Mouse (Mus musculus) heart, postnatal 36 days (tissue): ENCODE measurements around the gene Ctdsp1. TPM values are rescaled to one million over a fixed set of nuclear protein-coding genes. Genes with fewer than 3 reads are reported as not detected.

Experiments used
- DNase-seq, 2 experiments: peaks; one replicate each; pipeline ENCODE4 v3.0.0; 2021 to 2022
- intact Hi-C: fragments of 180-260 bp; cut with DNase I; formaldehyde crosslinking; loops from one replicate; pipeline ENCODE4 v1.15.1; 2025
- total RNA-seq, 2 experiments: library from RNA; stranded (reverse); gene quantifications; 2 replicates each; pipeline ENCODE4 v1.2.3; 2021

Ctdsp1 gene
- total RNA-seq, 2 experiments from 2014 or later = 127 to 133 TPM

GRCm38 (mm10) chr1:74393697-74394096 is 2.4 kb downstream of the Ctdsp1 start:
- DNase-seq = no peak
- intact Hi-C loops = loop anchor here (10.0 kb wide), 2 partner anchors 191 to 479 kb away; partner anchors contain the start of genes Bcs1l and Zfp142

DNA sequence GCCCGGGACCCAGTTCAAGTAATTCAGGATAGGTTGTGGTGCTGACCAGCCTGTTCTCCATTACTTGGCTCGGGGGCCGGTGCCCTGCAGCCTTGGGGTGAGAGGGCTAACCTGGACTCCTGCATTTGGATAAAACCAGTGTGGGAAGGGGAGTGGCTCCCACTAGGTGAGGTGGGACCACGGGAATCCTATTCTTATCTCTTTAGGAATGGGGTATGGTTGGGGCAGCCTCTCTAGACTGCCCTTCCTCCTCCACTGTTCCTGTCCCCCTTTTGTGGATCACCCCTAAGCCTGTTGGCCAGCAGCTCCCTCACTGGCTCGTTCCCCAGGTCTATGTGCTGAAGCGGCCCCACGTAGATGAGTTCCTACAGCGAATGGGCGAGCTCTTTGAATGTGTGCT is 3.0 kb downstream of the Ctdsp1 start:
- no peak for DNase-seq
- intact Hi-C loops = loop anchor here (10.0 kb wide), 2 partner anchors 190 to 480 kb away; partner anchors contain the start of genes Bcs1l and Zfp142

DNA sequence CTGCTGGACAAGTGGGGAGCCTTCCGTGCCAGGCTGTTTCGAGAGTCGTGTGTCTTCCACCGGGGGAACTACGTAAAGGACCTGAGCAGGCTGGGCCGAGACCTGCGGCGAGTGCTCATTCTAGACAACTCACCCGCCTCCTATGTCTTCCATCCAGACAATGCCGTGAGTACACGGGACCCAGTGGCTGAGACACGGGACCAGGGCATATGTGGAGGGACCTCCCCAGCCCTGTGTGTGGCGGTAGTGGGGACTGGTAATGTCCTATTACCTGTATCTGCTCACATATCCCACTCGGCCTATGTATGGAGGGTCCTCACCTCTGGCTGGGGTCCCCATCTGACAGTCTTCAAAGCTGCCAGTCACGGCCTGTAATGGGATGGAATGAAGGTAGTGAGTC is 3.5 kb downstream of the Ctdsp1 start:
- intact Hi-C loops = loop anchor here (10.0 kb wide), 2 partner anchors 190 to 480 kb away; partner anchors contain the start of genes Bcs1l and Zfp142

DNA sequence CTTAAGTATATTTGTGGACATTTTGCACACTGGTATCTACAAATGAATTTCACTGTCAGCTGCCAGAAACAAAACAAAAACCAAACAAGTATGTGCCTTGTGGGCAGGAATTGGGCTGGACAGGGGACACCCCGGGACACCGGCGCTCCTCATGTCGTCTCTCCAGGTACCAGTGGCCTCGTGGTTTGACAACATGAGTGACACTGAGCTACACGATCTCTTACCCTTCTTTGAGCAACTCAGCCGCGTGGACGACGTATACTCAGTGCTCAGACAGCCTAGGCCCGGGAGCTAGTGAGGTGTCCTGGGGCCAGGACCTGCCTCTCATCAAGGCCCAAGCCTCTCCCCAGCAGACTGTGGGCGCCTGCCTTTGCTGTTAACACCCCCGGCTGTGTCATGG is 4.0 kb downstream of the Ctdsp1 start:
- DNase-seq = no peak
- intact Hi-C loops = loop anchor here (10.0 kb wide), 2 partner anchors 190 to 480 kb away; partner anchors contain the start of genes Bcs1l and Zfp142

More for the DNA sequence above, 3.5 kb downstream of the Ctdsp1 start:
- DNase-seq = no peak

DNA sequence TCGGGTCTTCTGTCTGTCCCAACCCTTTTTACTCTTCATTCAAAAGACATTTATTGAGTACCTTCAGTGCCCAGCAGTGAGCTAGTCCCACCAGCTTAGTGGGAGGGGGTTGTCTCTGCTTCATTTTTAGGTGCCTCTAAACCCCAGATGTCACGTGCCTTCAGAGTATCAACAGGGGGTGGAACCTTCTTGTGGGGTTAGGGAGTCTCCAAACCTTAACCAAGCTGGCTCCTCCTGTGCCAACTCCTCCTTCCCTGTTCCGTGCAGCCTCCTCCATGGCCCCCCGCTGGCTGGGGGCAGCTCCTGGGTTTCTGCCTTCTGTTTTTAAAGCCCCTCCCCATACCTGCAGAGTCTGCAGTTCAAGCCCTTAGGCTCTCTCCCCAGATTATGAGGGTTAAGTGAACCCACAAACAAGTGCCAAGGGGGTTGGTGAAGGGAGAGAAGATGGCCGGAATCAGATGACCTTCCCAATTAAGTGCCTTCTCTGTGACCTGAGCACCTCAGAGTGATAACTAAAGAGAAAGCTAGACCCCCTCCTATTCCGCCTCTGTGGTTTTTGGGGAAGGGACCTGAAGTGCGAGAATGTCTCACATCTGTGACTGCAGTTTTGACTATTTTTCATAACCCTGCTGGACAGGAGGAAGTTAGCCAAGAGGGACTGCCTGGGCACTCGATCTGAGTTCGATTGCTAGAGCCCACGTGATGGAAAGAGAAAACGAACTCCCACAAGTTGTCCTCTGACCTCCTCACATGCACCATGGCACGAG is 5.3 kb downstream of the Ctdsp1 start:
- intact Hi-C loops = loop anchor here (10.0 kb wide), 2 partner anchors 188 to 482 kb away; partner anchors contain the start of genes Bcs1l and Zfp142
- peak in 1 of 2 experiments; percentile 60 for DNase-seq

GRCm38 (mm10) chr1:74397268-74397918 is 6.1 kb downstream of the Ctdsp1 start:
- intact Hi-C loops = loop anchor here (10.0 kb wide), 2 partner anchors 187 to 483 kb away; partner anchors contain the start of genes Bcs1l and Zfp142
- peak; percentile 99 for DNase-seq

GRCm38 (mm10) chr1:74397919-74398451 is 6.7 kb downstream of the Ctdsp1 start:
- peak; percentile 72 to 76 for DNase-seq
- intact Hi-C loops = loop anchor here (2.0 to 10.0 kb wide), 3 partner anchors 55 to 483 kb away; partner anchors contain the start of genes Bcs1l and Zfp142

DNA sequence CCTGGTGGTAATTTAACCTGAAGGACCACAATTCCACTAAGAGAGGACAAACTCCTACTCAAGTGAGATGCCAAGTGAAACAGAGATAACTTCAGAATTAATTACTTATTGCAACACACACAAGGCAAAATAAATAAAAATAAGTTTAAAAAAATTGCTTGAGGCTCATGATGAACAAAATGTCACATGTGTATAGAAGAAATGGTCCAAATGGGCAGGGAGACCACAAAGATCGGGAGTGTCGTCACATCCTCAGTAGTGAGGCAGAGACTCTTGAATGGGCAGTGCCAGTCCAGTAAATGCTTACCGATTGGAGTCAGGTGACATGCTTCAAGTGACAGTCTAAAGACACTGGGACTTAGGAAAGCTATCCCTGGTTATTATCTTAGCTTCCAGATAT is 9.2 kb downstream of the Ctdsp1 start:
- DNase-seq = no peak
- intact Hi-C loops = no loop called here

DNA sequence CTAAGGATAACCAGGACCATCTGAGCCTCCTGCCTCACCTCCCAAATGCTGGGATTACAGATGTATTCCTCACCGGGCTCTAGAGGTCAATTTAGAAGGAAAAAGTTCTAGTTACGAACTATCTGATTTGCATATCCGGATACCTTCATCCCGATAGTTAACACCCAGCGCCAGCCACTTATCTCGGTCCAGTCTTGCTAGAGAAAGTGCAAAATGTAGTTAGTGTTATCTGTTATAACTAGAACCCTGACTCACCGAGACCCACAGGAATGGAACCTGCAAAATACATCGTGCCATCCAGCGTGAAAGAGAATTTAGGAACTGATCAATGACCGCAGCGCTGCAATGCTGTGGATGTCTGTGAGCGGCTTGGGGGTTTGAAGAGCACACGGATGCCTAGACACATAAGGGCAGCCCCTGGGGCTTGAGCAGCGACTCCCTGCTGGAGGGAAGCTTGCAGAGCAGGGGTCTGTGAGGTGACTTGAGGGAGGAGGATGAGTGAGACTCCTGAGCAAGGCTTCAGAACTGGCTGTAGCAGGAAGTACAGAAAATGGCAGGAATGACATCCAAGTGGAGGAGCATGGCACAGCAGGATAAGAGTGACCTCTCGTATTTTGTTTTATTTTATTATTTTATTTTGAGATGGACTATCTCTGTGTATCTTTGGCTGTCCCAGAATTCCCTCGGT is 9.8 kb downstream of the Ctdsp1 start:
- DNase-seq = no peak
- intact Hi-C loops = no loop called here

GRCm38 (mm10) chr1:74404206-74404605 is 12.9 kb downstream of the Ctdsp1 start:
- intact Hi-C loops = no loop called here
- no peak for DNase-seq

DNA sequence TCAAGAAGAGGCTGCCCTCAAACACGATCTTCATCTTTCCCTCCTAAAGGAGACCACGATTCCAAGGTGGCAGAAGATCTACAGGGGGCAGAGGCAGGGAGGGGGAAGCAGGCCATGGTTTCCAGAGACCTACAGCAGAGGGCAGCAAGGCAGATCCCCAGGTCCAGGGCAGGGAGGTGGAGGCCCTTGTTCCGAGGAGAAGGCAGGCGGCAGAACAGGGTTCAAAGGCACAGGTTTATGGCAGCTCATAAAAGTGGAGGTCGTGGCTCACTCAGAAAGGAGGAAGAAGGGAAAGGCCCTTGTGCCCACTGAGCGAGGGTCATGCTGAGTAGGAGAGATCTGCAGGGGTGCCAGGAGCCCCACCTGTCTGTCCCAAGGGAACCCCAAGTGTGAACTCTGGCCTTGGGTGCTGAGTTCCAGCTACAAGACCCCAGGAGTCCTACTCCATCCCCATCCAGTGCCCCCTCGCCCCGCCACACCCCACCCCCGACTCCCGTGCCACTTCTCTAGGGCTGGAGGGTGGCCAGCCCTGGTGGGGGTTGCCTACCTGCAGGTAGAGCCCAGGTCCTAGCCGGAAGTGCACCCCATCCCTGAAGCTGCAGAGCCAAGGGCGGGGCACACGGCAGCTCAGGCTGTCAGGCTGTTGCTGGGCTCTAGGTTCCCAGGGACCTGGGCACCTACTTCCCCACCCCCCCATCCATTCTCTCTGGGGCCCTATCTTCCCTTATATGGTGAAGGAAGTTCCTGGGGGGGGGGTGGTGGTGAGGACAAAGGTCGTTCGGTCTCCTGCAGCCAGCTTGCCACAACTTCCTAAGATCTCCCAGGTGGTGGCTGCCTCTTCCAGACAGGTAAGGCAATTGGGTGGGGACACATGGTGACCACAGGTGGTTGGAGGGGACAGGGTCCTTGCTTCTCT is 17.5 kb downstream of the Ctdsp1 start, which contains the start of gene Vil1:
Gene Vil1, plus strand, starts transcription at position 788 of the 916 bp plus-strand sequence.
- intact Hi-C loops = no loop called here
- no peak for DNase-seq

- intact Hi-C loops = no loop called here
- DNase-seq = no peak
Measured at GRCm38 (mm10) chr1:74411753-74412325, 20.5 kb downstream of the Ctdsp1 start.

- intact Hi-C loops = no loop called here
- no peak for DNase-seq
Measured at GRCm38 (mm10) chr1:74412711-74413110, 21.4 kb downstream of the Ctdsp1 start.

DNA sequence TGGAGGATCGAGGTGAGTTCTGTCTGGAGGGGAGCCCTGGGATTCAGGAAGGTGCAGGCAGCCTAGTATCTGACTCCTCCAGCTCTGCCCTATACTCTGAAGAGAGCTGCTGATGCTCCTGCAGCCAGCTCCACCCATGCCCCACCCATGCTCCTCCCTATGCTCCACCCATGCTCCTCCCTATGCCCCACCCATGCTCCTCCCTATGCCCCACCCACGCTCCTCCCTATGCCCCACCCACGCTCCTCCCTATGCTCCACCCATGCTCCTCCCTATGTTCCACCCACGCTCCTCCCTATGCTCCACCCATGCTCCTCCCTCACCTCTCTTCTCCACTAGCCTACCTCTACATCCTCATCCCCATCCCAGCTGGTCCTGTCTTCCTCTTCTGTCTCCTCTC is 23.8 kb downstream of the Ctdsp1 start:
- intact Hi-C loops = no loop called here

DNA sequence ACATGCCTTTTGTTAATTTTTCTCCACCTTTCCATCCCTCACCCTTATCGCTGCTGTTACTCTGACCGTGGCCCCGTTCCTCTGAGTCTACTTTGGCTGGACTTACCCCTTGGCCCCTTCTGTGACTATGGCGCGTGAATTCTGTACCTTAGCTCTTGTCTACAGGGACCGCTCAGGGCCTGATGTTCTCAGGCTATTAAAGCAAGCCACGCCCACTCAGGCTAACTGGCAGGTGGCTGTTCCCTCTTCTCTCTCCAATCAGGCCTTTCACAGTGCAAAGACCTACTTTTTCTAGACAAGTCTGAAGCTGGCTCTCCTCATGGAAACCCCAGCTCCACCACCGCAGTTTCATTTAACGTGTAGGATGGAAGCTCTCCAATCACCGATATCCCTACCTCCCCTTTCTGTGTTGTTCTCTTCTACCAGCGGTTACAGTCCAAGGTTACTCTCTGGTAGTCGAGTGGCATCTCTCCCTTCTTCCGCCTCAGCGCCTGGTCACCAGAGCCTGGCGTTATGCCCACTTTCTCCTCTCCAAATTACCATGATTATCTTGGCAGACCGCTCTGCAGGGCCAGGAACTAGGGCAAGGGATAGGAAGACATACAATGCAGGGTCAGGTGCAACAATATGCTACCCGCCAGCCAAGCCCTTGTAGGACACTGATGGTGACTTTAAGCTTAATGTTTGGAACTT is 27.6 kb downstream of the Ctdsp1 start:
- intact Hi-C loops = no loop called here
- DNase-seq = peak in 1 of 2 experiments; percentile 25

More for the DNA sequence above, 23.8 kb downstream of the Ctdsp1 start:
- DNase-seq = no peak

GRCm38 (mm10) chr1:74419440-74419794 is 28.1 kb downstream of the Ctdsp1 start:
- peak; percentile 21 to 27 for DNase-seq
- intact Hi-C loops = no loop called here

DNA sequence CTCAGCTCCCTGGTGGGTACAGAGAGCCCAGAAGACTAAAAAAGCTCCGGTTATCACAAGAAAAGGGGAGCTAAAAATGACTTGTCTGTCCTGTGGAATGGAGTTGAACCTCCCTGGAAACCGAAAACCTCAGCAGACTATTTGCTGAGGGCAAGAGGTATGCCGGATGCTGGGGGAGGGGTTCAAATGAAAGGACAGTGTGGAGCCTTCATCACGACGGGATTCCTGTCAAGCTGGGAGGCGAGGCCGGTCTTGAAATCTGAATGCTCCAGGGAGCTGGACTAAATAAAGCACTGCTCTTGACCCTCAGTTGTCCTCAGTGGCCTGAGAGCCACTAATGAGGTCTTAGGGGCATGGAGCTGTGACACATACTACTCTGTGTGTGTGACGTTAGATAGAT is 31.8 kb downstream of the Ctdsp1 start:
- intact Hi-C loops = no loop called here
- DNase-seq = no peak

- DNase-seq = no peak
- intact Hi-C loops = no loop called here
Measured at GRCm38 (mm10) chr1:74425845-74426244, 34.5 kb downstream of the Ctdsp1 start.
